Mouse (Mus musculus) kidney, postnatal 25 days (tissue): ENCODE measurements at regions not wholly inside any gene's neighbourhood (a gene's known extent, or its start where the extent isn't known, plus 50 kb on each side); places are given as distances from the start of the nearest gene placed in this dataset.

Experiments used
- DNase-seq, 2 experiments: peaks; one replicate each; pipeline ENCODE4 v3.0.0; 2021; ENCODE audit warnings: mixed read lengths in 2 of 2

DNA sequence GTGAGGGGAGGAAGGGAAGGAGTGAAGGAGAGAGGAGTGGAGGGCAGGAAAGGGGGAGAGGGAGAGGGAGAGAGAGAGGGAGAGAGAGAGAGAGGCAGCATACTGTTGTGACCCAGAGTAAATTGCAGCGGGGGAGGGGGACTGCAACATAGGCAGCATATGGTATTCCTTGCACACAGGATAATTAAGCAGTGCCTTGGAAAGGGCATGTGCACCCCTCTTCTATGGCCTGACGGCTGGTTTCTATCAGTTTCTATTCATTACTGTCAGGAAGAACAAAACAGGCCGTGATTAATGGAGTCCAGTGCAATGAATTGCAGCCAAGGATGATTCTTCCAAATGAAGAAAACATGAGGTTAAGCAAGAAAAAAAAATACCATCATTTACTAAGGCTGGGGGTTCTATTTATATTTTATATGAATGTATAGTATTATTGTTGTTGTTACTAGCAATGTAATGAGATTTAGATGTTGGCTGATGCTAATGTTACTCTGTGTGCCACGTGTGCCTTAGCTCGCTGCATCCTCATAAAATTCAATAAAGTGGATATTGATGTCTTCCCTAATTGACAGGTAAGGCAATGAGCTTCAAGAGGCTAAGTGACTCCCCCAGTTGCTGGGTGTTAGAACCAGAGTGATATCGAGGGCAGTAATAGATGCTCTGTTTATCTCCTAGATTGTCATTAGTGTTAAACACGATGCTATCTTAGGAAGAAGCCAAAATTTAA, 181.3 kb downstream of the Gm19935 start:
- no peak for DNase-seq

DNA sequence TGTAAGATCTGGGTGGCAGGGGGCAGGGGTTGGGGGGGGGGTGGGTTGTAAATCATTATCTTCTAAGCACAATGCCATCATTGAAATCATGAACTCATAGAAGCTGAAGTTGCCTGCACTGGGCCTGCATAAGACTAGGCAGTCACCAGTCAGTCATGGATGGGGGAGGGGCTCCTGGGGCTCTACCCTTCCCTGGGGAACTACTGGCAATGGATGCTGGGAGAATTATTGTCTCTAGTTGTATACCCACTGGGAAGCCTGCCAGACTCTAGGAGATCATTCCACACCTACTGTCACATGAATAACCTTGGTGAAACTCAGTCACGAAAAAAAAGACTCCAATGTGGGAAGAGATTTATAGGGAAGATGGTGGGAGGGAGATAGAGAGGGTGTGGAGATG, 186.4 kb downstream of the Gm19935 start:
- no peak for DNase-seq

DNA sequence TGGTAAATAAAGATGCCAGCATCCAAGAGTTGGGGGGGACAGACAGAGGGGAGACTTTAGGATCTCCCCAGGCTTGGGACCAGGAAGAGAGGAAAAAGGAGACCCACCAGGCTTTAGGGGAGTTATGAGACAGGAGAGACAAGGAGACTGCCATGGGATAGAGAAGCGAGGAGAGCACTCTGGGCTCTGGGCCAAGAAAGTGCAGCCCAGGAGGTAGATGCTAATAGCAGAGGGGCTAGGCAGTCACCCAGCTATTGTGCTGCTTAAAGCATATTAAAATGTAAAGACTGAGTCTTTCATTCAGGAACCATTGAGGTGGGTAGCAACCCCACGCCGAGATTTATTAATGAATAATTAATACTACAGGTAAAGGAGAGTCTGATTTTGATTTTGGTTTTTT, 208.8 kb downstream of the Gm19935 start:
- no peak for DNase-seq

DNA sequence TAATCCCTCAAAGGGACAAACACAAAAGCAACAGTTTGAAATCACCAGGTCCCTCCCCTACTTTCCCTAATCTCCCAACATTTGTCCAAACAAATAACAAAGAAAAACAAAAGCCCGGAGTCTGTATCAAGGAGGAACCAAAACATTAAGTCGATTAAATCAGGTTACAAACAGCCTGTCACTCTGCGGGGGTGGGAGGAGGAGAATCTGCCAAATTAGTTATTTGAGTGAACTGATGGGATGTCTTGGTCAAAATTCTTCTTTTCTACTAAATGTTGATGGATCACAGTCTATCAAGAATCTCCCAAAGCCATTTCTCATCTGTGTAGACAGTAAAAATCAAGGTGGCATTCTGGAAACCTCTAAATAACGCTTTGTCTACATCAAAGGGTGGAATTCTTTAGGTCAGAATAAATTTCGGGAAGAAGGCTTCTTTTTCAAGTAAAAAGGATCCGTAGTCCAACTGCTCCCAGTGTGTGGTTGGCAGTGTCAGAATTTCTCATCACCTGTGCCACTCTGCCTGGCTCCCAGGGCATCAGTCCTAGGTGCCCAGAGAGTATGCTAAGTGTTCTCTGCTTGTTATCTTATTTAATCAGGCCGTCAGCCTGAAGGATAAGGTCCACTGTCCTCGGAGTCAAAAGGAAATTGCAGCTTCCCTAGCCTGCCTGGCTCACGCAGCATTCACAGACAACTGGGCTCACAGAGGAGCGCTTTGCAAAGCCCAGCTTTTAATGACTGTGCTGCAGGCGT, 216.1 kb downstream of the Gm19935 start:
- no peak for DNase-seq

DNA sequence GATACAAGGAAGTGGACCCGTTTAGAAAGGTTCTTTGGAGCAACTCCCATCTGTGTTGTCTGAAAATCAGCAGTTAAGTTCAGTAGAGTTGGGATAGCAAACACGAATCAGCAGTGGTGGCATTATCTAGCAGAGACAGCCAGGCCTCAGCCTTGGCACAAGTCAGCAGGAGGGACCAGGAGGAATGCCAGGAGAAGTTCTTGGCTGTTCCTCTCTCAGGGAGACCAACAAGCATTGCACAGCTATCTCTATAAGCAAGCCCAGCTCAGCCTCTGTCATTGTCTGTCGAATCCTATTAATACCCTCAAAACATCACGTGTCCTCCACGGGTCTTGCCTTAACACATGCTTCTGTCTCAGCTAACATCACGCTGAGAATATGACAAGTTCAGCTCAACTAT, 219.8 kb downstream of the Gm19935 start:
- no peak for DNase-seq

DNA sequence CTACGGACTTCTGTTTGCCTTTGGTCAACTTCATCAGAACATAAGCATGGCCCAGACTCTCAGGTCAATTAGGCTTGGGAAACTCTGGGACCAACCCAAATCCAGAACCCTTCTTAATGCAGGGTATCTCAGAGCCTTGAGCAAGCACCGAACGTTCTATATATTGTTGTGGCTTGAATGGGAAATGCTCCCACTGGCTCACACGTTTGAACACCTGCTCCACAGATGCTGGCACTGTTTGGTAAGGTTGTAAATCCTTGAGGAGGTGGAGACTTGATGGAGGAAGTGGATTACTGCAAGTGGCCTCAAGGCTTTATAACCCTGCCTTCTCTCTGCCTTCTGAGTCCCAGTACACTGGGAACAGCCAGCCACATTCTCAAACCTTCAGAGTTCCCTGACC, 231.3 kb upstream of the Tox3 start:
- no peak for DNase-seq

DNA sequence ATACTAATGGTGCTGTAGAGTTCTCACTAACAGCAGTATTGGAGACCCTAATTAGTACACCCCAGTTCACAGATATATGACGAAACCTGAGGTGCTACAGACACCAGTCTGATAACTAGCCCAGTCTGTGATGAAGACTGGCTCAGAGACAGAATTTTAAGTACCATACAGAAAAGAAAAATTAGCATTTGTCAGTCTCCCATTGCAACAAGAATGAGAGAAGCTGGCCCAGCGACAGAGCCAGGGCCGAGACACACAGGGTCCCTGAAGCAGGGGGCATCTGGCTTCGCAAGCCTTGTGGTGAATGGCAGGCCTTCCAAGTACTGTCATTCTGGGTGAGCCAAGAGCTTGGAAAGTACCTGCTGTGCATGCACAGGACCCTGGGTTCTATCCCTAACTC, 228.8 kb upstream of the Tox3 start:
- DNase-seq: no peak

DNA sequence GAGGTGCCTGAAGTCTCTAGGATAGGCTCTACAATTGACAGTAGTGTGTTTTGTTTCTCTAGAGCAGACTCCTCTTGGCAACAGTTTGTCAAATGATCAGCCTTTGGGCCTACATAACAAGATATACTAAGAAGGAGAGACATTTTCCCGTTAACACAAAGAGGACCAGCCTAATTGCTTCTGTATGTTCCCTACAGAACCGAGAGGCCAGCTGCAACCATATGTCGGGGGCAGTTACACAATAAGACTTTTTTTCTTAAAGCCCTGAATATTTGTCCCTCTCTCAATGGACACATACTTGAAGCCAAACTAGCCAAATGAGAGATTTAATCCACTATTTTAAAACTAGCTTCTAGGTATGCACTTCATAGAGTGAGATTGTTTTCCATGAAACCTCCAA, 226.5 kb upstream of the Tox3 start:
- no peak for DNase-seq

DNA sequence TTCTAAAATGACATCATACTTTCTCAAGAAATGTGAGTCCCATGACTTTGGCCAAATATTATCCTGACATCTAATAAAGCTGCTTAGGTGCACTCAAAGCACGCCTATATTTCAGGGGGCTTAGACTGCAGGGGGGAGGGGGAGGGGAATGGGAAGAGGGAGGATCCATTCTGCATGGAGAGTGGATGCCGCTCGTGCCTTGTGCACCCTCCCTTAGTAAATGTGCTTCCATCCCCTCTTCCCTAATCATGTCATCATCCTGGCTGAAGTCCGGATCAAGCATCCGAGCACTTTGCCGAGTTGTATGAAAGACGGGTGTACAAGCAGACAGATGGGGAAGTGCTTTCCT, 207.9 kb upstream of the Tox3 start:
- DNase-seq: no peak

DNA sequence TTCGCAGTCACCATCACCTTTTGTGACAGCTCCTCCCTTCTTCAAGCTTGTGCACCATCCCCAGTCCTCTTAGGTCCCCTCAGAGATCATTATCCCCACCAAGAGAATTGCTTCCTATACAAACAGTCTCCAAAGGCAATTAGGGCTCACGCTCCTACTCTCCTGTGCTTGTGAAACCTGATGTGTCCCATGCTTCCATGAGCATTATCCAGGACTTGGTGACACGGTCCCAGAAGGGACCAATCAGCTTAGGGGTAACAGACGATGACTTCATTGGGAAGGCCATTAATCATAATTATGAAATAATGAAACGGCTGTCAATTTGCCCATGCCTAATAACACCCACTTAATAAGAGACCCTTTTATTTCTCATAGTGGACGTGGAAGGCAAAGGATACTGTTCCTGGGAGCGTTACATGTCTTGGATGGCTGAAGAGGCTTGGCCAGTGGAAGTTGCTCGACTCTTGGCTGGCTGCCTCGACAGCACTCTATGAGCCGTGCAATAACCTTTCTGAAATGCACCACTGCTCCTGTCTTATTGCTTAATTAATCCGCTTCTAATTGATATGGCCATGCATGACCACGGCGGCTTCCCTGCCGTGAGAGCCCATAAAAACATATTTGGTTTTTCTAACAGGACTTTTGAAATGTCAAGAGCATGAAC, 207.4 kb upstream of the Tox3 start:
- peak; percentile 31 to 43 for DNase-seq

DNA sequence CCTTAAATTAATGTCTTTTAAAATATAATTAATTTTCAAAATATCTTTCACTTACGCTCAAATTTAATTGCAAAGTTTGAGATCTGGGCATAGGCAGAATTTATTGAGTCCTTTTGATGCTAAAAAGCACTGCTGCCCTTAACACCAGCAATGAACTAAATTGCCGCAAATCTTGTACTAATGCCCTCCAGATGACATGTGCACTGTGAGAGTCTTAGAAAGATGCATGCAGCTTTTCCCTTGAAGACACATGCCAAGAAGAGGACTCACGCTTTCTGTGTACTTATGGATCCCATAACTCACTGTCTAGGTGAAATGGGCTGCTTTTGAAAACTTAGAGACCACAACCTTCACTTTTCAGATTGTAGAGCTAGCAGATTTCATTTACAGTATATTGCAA, 199.1 kb upstream of the Tox3 start:
- DNase-seq: no peak

DNA sequence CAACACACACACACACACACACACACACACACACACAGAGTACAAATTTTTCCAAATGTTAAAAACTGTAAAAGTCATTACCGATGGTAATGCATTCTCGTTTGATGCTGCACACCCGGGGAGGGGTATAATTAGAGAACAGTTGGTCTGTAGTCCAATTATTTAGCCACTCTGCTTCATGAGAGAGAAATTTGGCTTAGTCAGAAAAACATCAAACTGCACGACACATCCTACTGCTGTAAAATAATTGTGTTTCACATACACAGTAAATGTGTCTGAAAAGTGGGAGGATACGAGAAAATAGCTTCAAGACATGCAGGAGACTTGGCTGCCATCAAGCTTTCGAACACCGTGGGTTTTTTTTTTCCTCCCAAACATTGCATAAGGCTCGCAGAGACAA, 194.5 kb upstream of the Tox3 start:
- DNase-seq: no peak

DNA sequence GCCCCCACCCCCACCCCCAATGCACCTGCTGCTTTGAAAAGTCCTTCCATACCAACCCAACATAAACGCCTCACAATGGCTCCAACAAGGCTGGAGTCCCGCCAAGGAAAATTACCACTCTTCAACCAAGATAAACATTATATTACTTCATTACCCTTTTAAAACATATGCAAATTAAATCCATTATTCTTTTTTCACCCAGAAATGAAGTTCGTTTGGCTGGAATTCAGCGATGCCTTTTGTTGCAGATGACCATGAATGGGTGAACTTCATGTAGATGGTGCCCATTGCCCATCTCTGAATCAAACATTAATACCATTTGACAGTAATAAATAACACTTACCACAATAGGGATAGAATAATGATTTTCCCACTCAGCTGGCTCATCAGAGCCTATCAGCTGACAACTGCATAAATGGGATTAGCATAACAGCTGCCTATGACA, 188.1 kb upstream of the Tox3 start:
- DNase-seq: no peak

DNA sequence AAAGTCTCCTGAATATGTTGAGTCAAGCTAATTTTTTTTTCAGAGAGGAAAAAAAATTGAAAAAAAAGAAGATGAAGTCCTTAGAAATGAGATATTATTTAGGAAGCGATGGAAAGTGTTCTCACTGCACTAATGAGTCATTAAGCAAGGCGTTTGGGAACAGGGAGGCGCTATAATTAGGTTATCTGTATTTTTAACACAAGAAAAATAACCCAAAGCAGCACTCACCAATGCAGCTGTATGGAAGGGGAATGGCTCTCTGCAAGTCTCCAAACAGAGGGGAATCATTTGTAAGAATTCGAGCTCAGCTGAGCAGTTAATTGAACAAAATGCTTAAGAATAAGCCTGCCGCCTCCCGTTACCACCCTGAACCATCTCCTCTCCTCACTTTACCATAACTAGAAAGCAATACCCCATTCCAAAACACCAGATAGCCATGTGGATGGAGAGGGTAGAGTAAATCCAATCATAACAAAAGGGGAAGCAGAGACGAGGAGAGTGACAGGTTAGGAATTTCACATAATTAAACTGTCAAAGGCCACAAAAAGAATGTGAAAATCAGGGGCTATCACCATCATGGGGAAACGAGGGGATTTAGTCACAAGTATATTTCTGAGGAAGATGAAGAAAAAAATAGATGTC, 187.5 kb upstream of the Tox3 start:
- DNase-seq: no peak

DNA sequence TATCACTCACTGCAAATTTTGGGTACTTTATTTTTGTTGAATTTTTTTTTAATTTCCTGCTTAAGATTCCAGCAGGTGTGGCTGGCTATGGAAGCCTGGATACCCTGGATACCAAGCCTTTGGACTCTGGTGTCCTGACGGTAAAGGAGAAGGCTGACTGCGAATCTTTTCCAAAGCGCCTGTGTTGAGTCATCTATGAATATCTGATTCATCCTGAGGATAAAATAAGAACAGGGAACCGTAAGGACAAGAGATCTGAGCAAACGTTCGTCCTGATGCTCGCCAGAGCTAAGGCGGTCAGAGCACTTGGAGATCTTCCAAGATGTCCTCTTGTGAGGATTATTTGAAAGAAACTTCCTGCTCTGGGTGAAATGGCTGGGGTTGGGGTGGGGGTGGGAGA, 173.2 kb upstream of the Tox3 start:
- DNase-seq: no peak

DNA sequence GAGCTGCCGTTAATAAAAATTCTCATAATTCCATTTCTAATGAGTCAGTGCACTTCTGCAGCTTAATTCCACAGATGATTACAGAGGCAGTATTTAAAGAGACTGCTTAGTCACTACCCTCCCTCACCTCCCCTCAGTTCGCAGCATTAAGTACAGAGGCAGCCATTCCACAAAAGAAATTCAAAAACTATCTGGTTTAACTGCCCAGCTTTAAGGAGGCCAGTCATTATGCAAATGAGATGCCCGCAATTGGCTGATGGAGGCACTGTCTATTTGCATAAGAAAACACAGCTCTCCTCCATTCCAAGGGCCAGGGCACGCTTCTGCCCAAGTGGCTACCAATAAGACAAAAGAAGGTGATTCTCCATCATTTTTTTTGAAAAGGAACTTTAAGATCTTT, 172.0 kb upstream of the Tox3 start:
- DNase-seq: no peak

DNA sequence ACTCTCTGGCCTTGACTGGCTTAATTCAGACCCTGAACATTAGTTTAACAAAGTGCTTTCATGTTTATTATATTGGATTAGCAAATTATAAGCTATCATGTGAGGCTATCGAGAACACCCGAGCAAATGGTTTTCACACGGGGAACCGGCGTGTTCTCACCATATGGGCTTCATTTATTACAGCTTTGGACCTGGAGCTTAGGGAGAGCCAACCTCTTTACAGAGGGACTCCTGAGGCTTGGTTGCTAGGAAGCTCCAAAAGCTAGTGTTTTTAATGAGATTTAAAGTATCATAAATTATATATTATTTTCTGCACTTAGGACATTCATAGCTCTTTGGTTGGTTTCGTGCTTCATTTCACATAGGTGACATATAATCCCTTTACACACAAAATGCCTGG, 171.4 kb upstream of the Tox3 start:
- no peak for DNase-seq

DNA sequence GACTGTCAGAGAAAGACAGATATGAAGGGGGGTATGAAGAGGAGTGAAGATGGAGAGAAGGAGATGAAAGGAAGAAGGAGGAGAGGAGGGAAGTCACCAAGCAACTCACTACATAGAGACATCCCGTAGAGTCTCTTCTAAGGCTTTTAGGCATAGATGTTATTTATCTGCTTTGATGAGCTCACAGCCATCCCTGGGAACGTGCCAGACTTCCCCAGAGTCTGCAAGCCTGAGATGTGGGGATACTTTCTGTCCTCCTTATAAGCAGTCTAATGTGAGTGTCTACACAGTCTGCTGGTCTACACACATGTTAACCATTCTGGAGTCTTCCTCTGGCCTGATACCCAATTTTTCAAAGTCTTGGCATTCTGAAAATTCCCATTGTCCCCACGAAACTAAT, 166.0 kb upstream of the Tox3 start:
- no peak for DNase-seq

DNA sequence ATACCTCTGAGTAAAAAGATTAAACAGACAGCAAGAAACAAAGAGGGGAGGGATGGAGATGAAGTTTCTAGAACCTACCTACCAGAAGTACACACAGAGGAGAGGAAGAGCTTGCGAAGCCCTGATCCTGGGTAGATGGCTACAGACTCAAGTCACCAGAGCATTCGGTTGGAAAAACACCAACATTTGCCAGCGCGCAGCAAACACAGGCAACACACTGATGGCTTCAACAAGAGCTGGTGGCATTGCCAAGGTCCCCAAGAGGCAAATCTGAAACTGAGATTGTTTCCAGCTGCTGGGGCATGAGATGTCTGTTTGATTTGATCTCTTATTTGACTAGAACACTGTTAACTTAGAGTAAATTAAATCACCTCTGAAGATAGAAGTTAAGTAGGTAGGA, 165.5 kb upstream of the Tox3 start:
- no peak for DNase-seq

DNA sequence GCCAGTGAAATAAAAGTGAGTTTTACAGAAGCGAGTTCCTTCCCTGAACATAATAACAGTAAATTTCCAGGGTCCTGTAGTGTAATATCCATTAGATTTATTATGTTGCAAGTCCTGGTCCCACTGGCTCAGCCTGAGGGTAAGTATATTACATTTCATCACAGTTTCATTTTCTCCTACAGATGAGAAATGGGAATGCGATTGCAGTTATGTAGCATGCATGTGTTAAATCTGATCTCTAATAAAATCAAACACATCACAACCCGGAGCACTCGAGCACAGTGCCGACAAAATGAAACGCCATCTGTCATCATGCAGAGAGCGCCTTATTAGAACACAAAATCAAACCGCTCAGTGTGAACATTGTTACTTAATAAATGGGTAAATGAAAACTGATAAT, 165.0 kb upstream of the Tox3 start:
- DNase-seq: no peak

DNA sequence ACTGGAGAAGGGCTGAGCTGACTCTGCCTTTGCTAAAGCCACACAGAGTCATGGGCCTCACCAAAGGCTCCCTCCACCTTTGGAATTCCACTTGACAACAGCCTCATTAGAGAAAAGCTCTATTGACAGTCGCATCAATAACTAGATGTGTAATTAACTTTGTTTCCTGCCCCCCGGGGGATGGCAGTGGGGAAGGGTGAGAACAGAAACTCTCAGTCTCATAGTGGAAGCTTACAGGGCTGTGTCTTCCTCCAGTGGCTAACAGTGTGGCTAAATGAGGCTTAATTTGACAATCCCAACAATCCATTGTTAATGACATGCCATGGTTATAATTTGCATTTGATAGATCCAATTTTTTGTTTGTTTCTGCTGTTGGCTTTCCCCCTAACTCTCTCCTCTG, 164.5 kb upstream of the Tox3 start:
- no peak for DNase-seq

DNA sequence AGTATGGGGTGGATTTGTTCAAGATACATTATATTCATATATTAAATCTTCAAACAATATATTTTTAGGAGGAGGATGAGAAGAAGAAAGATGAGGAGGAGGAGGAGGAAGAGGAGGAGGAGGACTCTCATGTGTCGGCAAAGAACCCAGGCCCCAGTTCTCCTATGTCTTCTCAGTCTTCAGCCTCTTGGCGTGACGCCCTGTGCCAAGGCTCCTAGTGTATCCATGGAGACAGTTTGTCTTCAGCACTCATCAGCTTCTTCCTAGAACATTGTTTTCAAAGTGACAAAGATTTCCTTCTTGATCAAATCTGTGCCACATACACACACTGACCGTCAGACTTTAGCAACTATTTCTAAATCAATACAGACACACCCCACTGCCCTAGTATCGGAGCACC, 156.4 kb upstream of the Tox3 start:
- no peak for DNase-seq

DNA sequence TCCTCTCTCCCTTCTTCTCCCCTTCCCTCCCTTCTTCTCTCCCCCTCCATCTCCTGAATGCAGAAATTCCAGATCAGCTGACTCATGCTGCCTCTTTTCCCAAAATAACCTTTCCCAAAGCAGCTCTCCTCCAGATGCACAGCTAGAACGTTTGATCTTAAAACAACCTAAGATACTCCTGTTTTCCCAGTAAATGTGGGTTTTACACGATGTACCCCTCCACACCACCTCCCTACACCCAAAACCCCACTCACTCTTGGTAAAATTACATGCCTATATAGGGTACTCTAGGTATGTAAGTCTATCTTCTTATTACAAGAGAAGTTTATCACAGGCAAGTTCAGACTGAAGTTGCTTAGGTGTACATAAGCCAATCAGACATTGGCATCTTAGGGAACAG, 155.2 kb upstream of the Tox3 start:
- DNase-seq: no peak

DNA sequence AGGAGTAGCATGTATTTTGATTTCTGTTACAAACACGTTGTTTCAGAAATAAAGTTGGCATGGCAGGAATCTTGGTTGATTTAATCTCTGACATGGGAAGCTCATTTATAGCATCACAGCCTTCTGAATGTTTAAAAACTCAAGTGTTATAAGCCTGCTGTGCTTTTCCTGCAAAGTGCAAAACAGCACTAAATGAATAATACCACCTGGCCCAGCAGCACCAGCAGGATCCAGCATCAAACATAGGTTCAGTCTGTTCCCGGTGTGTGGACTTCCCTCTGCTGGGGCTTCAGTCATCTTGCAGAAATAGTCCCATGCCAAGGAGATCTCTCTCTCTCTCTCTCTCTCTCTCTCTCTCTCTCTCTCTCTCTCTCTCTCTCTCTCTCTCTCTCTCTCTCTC, 154.7 kb upstream of the Tox3 start:
- DNase-seq: no peak
